19 mouse cellular contexts compared by ENCODE assay signal in the genomic region with DNA sequence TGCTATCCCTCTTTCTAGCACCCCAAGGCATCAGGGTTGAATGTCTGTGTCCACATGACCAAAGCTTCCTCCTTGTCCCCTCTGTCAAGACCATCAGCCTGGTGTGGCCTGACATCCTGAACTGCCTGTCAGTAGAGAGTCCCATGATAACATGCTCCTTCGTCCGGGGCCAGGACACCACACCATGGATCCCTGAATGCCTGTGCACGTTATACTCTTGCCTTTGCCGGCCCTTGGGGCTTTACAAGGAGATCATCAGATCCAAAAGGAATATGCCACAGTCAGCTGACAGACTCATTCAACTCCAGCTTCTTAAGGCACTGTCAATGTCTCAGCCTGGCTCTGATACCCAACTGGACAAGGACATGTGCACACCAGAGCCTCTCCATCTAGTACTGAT.
"Had no signal": no experiment of that assay in that cellular context is flagged by ENCODE, and none has a peak within 500 bp of the region (broad histone marks: within the 10 kb centered on the region; RNA-seq: fewer than 3 reads in every experiment).

No protein-coding gene starts in this region.

- H3K36me3 ChIP-seq: midbrain, embryonic 10.5 days; midbrain, embryonic 12.5 days; neural tube, embryonic 13.5 days; neural tube, embryonic 15.5 days had no signal

- H3K9ac ChIP-seq: lung, embryonic 14.5 days; midbrain, embryonic 12.5 days; neural tube, embryonic 13.5 days; neural tube, embryonic 15.5 days had no signal

- H3K4me2 ChIP-seq: lung, embryonic 14.5 days; midbrain, embryonic 12.5 days; neural tube, embryonic 13.5 days; neural tube, embryonic 15.5 days had no signal

- ATAC-seq: midbrain, embryonic 16.5 days had no signal

- H3K4me3 ChIP-seq: midbrain, embryonic 10.5 days; midbrain, embryonic 12.5 days; myocyte; neural tube, embryonic 13.5 days; neural tube, embryonic 15.5 days had no signal

- H3K27ac ChIP-seq: midbrain, embryonic 10.5 days; midbrain, embryonic 12.5 days; neural tube, embryonic 13.5 days; neural tube, embryonic 15.5 days had no signal

- H3K27me3 ChIP-seq: midbrain, embryonic 12.5 days; neural tube, embryonic 13.5 days; neural tube, embryonic 15.5 days had no signal

- H3K9me3 ChIP-seq: midbrain, embryonic 10.5 days; midbrain, embryonic 12.5 days; neural tube, embryonic 13.5 days; neural tube, embryonic 15.5 days had no signal

- DNase-seq: lung, adult 18-20 months; lung, embryonic 14.5 days; lung, postnatal 10 days; lung, postnatal 4 days; midbrain, embryonic 14.5 days; retina, postnatal 1 day; right cerebral cortex, adult 18-20 months; right cerebral cortex, postnatal 25 days; right cerebral cortex, postnatal 4 days; spleen, adult 18-20 months; thymus, adult 18-20 months; thymus, postnatal 14 days; thymus, postnatal 36 days had no signal
